Mouse (Mus musculus) midbrain, embryonic 16.5 days (tissue): ENCODE measurements around the gene Crxos. TPM values are rescaled to one million over a fixed set of nuclear protein-coding genes. Genes with fewer than 3 reads are reported as not detected.

Experiments
- ATAC-seq: fragments of 200-750 bp; cut with Nextera tagmentation; 2 replicates; pipeline ENCODE4 v1.8.0; 2017; ENCODE audit warnings: moderate TSS enrichment
- H3K27ac ChIP-seq: fragments of 300-500 bp; sonication (generic); 2 replicates; pipeline ENCODE4 v1.5.1; 2014; ENCODE audit warnings: mild to moderate bottlenecking, low read length, mixed read lengths
- H3K27me3 ChIP-seq: fragments of 300-500 bp; sonication (generic); 2 replicates; pipeline ENCODE4 v1.6.1; 2014; ENCODE audit warnings: low read depth, low read length, mixed read lengths; ENCODE audit not compliant: control insufficient read depth, insufficient read depth
- H3K36me3 ChIP-seq: fragments of 300-500 bp; sonication (generic); 2 replicates; pipeline ENCODE4 v1.6.1; 2014; ENCODE audit warnings: mild to moderate bottlenecking, low read length, moderate library complexity, mixed read lengths; ENCODE audit not compliant: control insufficient read depth, insufficient read depth
- H3K4me1 ChIP-seq: fragments of 300-500 bp; sonication (generic); 2 replicates; pipeline ENCODE4 v1.6.1; 2014; ENCODE audit warnings: mild to moderate bottlenecking, low read length, mixed read lengths; ENCODE audit not compliant: control insufficient read depth, insufficient read depth
- H3K4me2 ChIP-seq: fragments of 300-500 bp; sonication (generic); 2 replicates; pipeline ENCODE4 v1.6.1; 2014; ENCODE audit warnings: mild to moderate bottlenecking, low read length, mixed read lengths
- H3K4me3 ChIP-seq: fragments of 300-500 bp; sonication (generic); 2 replicates; pipeline ENCODE4 v1.5.1; 2014; ENCODE audit warnings: low read depth, mild to moderate bottlenecking, low read length, moderate library complexity, mixed read lengths
- H3K9ac ChIP-seq: fragments of 300-500 bp; sonication (generic); 2 replicates; pipeline ENCODE4 v1.6.1; 2014; ENCODE audit warnings: low read depth, low read length, mixed read lengths
- H3K9me3 ChIP-seq: fragments of 300-500 bp; sonication (generic); replicated peaks from 2 replicates; pipeline ENCODE4 v1.6.1; 2014; ENCODE audit warnings: mild to moderate bottlenecking, low read length, mixed read lengths; ENCODE audit not compliant: control insufficient read depth, poor library complexity, severe bottlenecking
- WGBS: fragments of 180-500 bp; shearing (Covaris S2); extraction: QIAGEN DNeasy Blood & Tissue Kit; methylation state at CpG from one replicate; pipeline ENCODE4 v1.1.7; 2014; 5-methylcytosine and 5-hydroxymethylcytosine counted together
- polyA plus RNA-seq: library from polyadenylated mRNA; unstranded; fragments of >200 nt; fragmentation: Nextera tagmentation; extraction: Ambion mirVana; gene quantifications from 2 replicates; pipeline ENCODE4 v1.2.1, GENCODE M21; 2015

Gene Crxos
- polyA plus RNA-seq, 1 experiment from 2014 or later, result not detected

GRCm38 (mm10) chr7:15948381-15948941 lies 66.0 kb downstream of the Crxos start:
- Histone ChIP-seq H3K4me3 (0 out of 2 replicates have a peak overlapping the region, but pooled peaks have one; percentile 3), H3K9me3 (no peaks in the 10 kb centered on the region), H3K27ac (no peak overlapping the region), H3K9ac (peak overlapping the region; percentile 38; the same call in 1 of the 2 replicates), H3K27me3 (no peaks in the 10 kb centered on the region), H3K4me2 (peak overlapping the region; percentile 46), H3K36me3 (0 out of 2 replicates have a peak, but pooled peaks cover 3% of the 10 kb centered on the region), H3K4me1 (peaks cover 16% of the 10 kb centered on the region)
- 5% methylated on average over 23 of the region's 23 CpGs for WGBS
- no peak for ATAC-seq

DNA sequence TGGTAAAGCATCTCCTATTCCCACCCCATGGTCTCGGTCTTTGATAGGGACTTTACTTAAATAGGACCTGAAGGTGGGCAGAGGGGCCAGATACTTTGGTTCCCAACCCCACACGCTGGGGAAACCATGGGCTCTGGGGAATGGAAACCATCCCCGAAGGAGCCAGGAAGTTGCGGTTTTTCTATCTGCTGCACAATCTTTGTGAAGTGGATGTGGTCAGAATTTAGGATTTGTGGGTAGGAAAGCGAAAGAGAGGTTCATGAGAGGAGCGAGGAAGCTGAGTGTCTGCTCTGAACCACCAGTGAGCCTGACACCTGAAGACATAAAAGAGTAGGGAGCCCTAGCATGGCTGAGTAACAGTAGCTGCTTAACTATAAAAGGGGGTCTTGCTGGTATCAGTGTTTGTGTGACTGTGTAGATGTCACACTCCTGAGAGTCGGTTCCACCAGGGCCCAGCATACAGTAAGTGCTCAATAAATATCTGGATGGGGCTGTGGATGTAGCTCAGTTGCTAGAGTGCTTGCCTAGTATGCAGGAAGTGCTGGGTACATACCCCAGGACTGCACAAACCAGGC lies 66.9 kb downstream of the Crxos start:
- H3K4me3 ChIP-seq, result no peak overlapping the region
- H3K4me1 ChIP-seq, result peaks cover 13% of the 10 kb centered on the region
- no peaks in the 10 kb centered on the region for H3K27me3 ChIP-seq
- no peak overlapping the region for H3K4me2 ChIP-seq
- H3K27ac ChIP-seq, result no peak overlapping the region
- no peak overlapping the region for H3K9ac ChIP-seq
- no peaks in the 10 kb centered on the region for H3K9me3 ChIP-seq
- 87% methylated on average over 7 of the region's 7 CpGs for WGBS
- H3K36me3 ChIP-seq, result 0 out of 2 replicates have a peak, but pooled peaks cover under 1% of the 10 kb centered on the region
- ATAC-seq, result no peak

DNA sequence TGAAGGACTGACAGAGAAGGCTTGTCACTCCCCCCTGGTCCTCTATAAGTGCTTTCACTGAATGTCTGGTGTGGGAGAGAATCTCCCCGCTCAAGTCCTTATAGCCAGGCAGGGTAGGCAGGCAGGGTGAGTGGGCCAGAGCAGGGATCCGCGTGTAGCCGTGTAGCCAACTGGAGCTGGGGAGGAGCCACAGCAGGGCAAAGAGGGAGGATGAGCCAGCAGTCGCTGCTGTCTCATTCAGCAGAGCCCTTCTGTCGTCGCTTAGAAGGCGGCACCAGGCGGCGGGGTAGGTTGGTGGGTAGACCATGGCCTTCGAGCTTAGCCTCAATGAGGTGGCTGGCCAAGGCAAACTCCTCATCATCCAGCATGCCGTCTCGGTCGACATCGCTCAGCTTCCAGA lies 67.6 kb downstream of the Crxos start:
- H3K36me3 ChIP-seq, result no peaks in the 10 kb centered on the region
- no peak overlapping the region for H3K4me3 ChIP-seq
- no peaks in the 10 kb centered on the region for H3K9me3 ChIP-seq
- ATAC-seq, result no peak
- peaks cover 6% of the 10 kb centered on the region for H3K4me1 ChIP-seq
- H3K27me3 ChIP-seq, result no peaks in the 10 kb centered on the region
- no peak overlapping the region for H3K9ac ChIP-seq
- no peak overlapping the region for H3K27ac ChIP-seq
- no peak overlapping the region for H3K4me2 ChIP-seq
- 87% methylated on average over 15 of the region's 15 CpGs for WGBS

DNA sequence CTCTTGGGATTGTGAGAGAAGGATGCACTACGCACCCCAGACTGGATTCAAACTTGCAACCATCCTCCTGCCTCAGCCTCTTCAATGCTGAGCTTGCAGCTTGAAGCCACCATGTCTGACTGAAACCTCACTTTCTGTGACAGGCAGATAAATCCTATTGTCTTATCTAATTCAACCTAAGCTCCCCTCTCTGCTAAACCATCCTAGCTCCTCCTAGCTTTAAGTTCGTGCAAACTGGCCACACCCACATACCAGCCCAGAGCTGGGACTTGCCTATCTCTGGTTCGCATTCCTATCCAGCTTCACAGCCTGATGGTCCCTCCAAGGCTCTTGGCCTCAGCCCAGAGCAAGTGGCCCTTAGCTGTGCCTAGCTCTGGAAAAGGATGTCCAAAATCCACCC lies 70.0 kb downstream of the Crxos start:
- H3K9ac ChIP-seq, result no peak overlapping the region
- ATAC-seq, result no peak
- 78% methylated on average over 3 of the region's 3 CpGs for WGBS

More for the DNA sequence above, 70.0 kb downstream of the Crxos start:
- Histone ChIP-seq H3K4me3 (no peak overlapping the region), H3K4me1 (no peaks in the 10 kb centered on the region), H3K9me3 (no peaks in the 10 kb centered on the region), H3K27ac (no peak overlapping the region), H3K4me2 (no peak overlapping the region), H3K36me3 (no peaks in the 10 kb centered on the region), H3K27me3 (no peaks in the 10 kb centered on the region)

Other genes with a start within 250 kb of the Crxos start
- gene Obox3, start 242.7 kb upstream of the Crxos start, polyA plus RNA-seq, result not detected in 2 replicates
- gene Obox5, start 132.5 kb upstream of the Crxos start, polyA plus RNA-seq, result not detected in 2 replicates
- gene Obox6, start 42.9 kb upstream of the Crxos start, polyA plus RNA-seq, result not detected in 2 replicates
- 0.24 and 0.27 TPM in 2 replicates for gene Crx, start 2.6 kb upstream of the Crxos start, polyA plus RNA-seq
- 1,578 and 1,695 TPM in 2 replicates for gene Selenow, start 39.8 kb downstream of the Crxos start, polyA plus RNA-seq
- 108 and 110 TPM in 2 replicates for gene Nop53, start 63.5 kb downstream of the Crxos start, polyA plus RNA-seq
- 4.6 and 4.9 TPM in 2 replicates for gene Ehd2, start 85.0 kb downstream of the Crxos start, polyA plus RNA-seq
- gene Bicra, start 165.3 kb downstream of the Crxos start, polyA plus RNA-seq, result 5.9 and 7.7 TPM in 2 replicates
- gene Zfp541, start 179.2 kb downstream of the Crxos start, polyA plus RNA-seq, result 0.14 and 0.15 TPM in 2 replicates
- 218 and 245 TPM in 2 replicates for gene Napa, start 215.8 kb downstream of the Crxos start, polyA plus RNA-seq
- 50.6 and 53.6 TPM in 2 replicates for gene Kptn, start 237.3 kb downstream of the Crxos start, polyA plus RNA-seq
- gene Slc8a2, start 247.2 kb downstream of the Crxos start, polyA plus RNA-seq, result 0.73 and 1.0 TPM in 2 replicates